Mouse (Mus musculus): ENCODE data around the gene Gm20388. TPM values are rescaled to one million over a fixed set of nuclear protein-coding genes. Genes with fewer than 3 reads are reported as not detected.

The Gm20388 gene
- polyA plus RNA-seq, 1 experiment from 2014 or later, result not detected

DNA sequence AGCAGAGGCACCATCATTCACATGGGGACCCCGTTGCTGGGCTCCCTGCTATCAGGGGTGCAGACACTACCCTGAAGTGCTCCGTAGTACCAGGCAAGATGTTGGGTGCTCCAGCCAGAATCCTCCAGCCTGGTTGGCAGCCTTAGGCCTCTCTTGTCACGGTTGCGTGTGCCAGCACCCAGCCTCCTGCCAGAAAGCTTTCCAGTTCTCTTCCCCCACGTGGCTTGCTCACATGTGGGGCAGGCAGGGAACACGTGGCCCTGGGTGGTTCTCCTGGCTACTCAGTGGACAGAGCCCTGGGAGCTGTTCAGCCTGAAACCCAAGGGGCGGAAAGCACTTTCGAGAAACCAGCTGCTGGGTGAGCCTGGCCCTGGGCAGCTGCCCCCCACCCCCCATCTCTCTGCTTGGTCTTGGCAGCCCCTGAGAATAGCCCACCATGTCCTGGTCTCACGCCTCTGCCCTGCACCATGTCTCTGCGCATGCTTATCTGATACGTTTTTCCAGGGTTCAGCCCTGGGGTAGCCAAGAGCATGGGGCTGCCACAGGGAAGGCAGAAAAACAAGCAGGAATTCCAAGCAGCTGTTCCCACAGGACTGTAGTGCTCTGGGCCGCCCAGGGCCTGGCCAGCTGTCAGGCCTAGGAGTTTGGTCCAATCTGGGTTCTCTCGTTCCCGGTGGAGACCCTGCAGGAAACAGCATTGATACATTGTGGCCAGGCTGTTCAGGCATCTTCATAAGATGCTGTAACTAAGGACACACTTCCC, 135.8 kb downstream of the Gm20388 start:
- Histone ChIP-seq H3K4me3 (ENCODE audit: low read depth, low read length) (no peak overlapping the region), H3K27ac (ENCODE audit: low read depth, low read length) (peak overlapping the region; percentile 60), H3K4me2 (replicated peaks; ENCODE audit: low read depth) (no peak overlapping the region), H3K9me3 (ENCODE audit: control insufficient read depth) (no peaks in the 10 kb centered on the region), H3K27me3 (replicated peaks; ENCODE audit: control insufficient read depth, insufficient read depth, low read length) (no peaks in the 10 kb centered on the region), H3K36me3 (ENCODE audit: control insufficient read depth, insufficient read depth) (no peaks in the 10 kb centered on the region), H3K9ac (ENCODE audit: low read depth, low read length) (no peak overlapping the region), H3K4me1 (replicated peaks; ENCODE audit: control insufficient read depth, insufficient read depth, low read length) (no peaks in the 10 kb centered on the region)
- 62% methylated on average over 14 of the region's 14 CpGs for WGBS
- ATAC-seq, result peak; percentile 41; the same call in 1 of the 2 replicates
- no peak for TF ChIP-seq CTCF (IDR thresholded peaks at IDR 0.05; ENCODE audit: low read depth)

- Histone ChIP-seq H3K9ac (ENCODE audit: low read depth, low read length) (no peak overlapping the region), H3K27me3 (replicated peaks; ENCODE audit: control insufficient read depth, insufficient read depth, low read length) (no peaks in the 10 kb centered on the region), H3K27ac (ENCODE audit: low read depth, low read length) (no peak overlapping the region), H3K4me1 (replicated peaks; ENCODE audit: control insufficient read depth, insufficient read depth, low read length) (no peaks in the 10 kb centered on the region), H3K9me3 (ENCODE audit: control insufficient read depth) (no peaks in the 10 kb centered on the region), H3K4me2 (replicated peaks; ENCODE audit: low read depth) (no peak overlapping the region), H3K4me3 (ENCODE audit: low read depth, low read length) (no peak overlapping the region), H3K36me3 (ENCODE audit: control insufficient read depth, insufficient read depth) (no peaks in the 10 kb centered on the region)
- 89% methylated on average over 13 of the region's 13 CpGs for WGBS
- TF ChIP-seq CTCF (IDR thresholded peaks at IDR 0.05; ENCODE audit: low read depth), result no peak
- ATAC-seq, result no peak
Observed at GRCm38 (mm10) chr8:120049949-120050348, 139.3 kb downstream of the Gm20388 start.

GRCm38 (mm10) chr8:120050376-120050775, 139.7 kb downstream of the Gm20388 start:
- WGBS, result 81% methylated on average over 10 of the region's 10 CpGs
- Histone ChIP-seq H3K9ac (ENCODE audit: low read depth, low read length) (no peak overlapping the region), H3K36me3 (ENCODE audit: control insufficient read depth, insufficient read depth) (no peaks in the 10 kb centered on the region), H3K4me2 (replicated peaks; ENCODE audit: low read depth) (no peak overlapping the region), H3K27me3 (replicated peaks; ENCODE audit: control insufficient read depth, insufficient read depth, low read length) (no peaks in the 10 kb centered on the region), H3K9me3 (ENCODE audit: control insufficient read depth) (no peaks in the 10 kb centered on the region), H3K4me3 (ENCODE audit: low read depth, low read length) (no peak overlapping the region), H3K27ac (ENCODE audit: low read depth, low read length) (no peak overlapping the region), H3K4me1 (replicated peaks; ENCODE audit: control insufficient read depth, insufficient read depth, low read length) (no peaks in the 10 kb centered on the region)
- TF ChIP-seq CTCF (IDR thresholded peaks at IDR 0.05; ENCODE audit: low read depth), result no peak
- ATAC-seq, result no peak

DNA sequence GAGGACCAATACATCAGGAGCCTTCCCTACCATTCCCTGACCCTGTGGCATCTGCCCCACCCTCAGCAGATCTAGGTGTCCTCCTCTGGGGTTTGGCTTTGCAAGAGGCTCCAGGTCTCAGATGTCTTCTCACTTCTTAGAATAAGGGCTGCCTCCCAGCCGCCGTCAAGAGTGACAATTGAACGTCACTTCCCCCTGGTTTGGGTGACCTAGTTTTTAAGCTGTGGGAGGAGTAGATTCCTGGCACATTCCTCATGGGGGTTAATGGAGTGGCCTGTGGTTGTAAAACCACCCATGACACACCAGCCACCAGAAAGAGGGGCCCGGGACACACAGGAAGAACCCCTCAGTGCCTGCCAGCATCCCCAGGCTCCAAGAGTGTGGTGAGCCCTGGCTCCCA, 140.4 kb downstream of the Gm20388 start:
- ATAC-seq, result no peak
- Histone ChIP-seq H3K4me2 (replicated peaks; ENCODE audit: low read depth) (no peak overlapping the region), H3K27ac (ENCODE audit: low read depth, low read length) (no peak overlapping the region)

GRCm38 (mm10) chr8:120051908-120052307, 141.3 kb downstream of the Gm20388 start:
- WGBS, result 77% methylated on average over 4 of the region's 4 CpGs
- Histone ChIP-seq H3K4me3 (ENCODE audit: low read depth, low read length) (no peak overlapping the region), H3K4me1 (replicated peaks; ENCODE audit: control insufficient read depth, insufficient read depth, low read length) (no peaks in the 10 kb centered on the region), H3K27ac (ENCODE audit: low read depth, low read length) (no peak overlapping the region; the same call in 1 of the 2 replicates), H3K4me2 (replicated peaks; ENCODE audit: low read depth) (no peak overlapping the region), H3K9me3 (ENCODE audit: control insufficient read depth) (no peaks in the 10 kb centered on the region), H3K9ac (ENCODE audit: low read depth, low read length) (no peak overlapping the region), H3K36me3 (ENCODE audit: control insufficient read depth, insufficient read depth) (no peaks in the 10 kb centered on the region), H3K27me3 (replicated peaks; ENCODE audit: control insufficient read depth, insufficient read depth, low read length) (no peaks in the 10 kb centered on the region)
- no peak for ATAC-seq
- TF ChIP-seq CTCF (IDR thresholded peaks at IDR 0.05; ENCODE audit: low read depth), result no peak

More for the DNA sequence above, 140.4 kb downstream of the Gm20388 start:
- no peaks in the 10 kb centered on the region for H3K36me3 ChIP-seq (ENCODE audit: control insufficient read depth, insufficient read depth)
- WGBS, result 51% methylated on average over 4 of the region's 4 CpGs
- no peaks in the 10 kb centered on the region for H3K27me3 ChIP-seq (replicated peaks; ENCODE audit: control insufficient read depth, insufficient read depth, low read length)
- H3K9ac ChIP-seq (ENCODE audit: low read depth, low read length), result no peak overlapping the region; the same call in 1 of the 2 replicates
- no peaks in the 10 kb centered on the region for H3K9me3 ChIP-seq (ENCODE audit: control insufficient read depth)
- H3K4me1 ChIP-seq (replicated peaks; ENCODE audit: control insufficient read depth, insufficient read depth, low read length), result no peaks in the 10 kb centered on the region
- no peak overlapping the region for H3K4me3 ChIP-seq (ENCODE audit: low read depth, low read length)
- no peak for TF ChIP-seq CTCF (IDR thresholded peaks at IDR 0.05; ENCODE audit: low read depth)

DNA sequence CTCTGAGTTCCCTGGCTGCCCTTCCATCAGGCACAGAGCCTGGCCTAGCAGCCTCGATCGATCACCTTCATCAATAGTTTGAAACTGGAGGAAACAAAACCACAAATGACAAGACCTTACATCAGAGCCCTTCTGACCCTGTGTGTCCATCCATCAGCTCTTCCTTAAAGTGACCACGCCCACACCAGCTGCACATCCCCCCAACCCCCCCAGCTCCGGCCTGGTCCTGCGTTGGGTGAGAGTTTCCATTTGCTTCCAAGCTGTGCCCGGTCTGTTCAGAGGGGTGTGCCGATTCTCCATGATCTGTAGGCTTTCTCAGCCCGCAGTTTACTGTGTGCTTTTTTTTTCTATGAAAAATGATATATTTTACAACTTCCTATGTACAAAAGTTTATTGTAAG, 141.7 kb downstream of the Gm20388 start:
- WGBS, result 73% methylated on average over 8 of the region's 8 CpGs
- Histone ChIP-seq H3K4me1 (replicated peaks; ENCODE audit: control insufficient read depth, insufficient read depth, low read length) (no peaks in the 10 kb centered on the region), H3K36me3 (ENCODE audit: control insufficient read depth, insufficient read depth) (no peaks in the 10 kb centered on the region), H3K27me3 (replicated peaks; ENCODE audit: control insufficient read depth, insufficient read depth, low read length) (no peaks in the 10 kb centered on the region), H3K9ac (ENCODE audit: low read depth, low read length) (no peak overlapping the region), H3K9me3 (ENCODE audit: control insufficient read depth) (no peaks in the 10 kb centered on the region), H3K27ac (ENCODE audit: low read depth, low read length) (no peak overlapping the region; the same call in 1 of the 2 replicates), H3K4me2 (replicated peaks; ENCODE audit: low read depth) (no peak overlapping the region), H3K4me3 (ENCODE audit: low read depth, low read length) (no peak overlapping the region)
- no peak for ATAC-seq
- no peak for TF ChIP-seq CTCF (IDR thresholded peaks at IDR 0.05; ENCODE audit: low read depth)
